Mouse (Mus musculus) CH12.LX (cell line): Measurements from ENCODE around the gene Hdac8. TPM values are rescaled to one million over a fixed set of nuclear protein-coding genes. Genes with fewer than 3 reads are reported as not detected.

ENCODE experiments used
- DNase-seq: peaks from one replicate; pipeline ENCODE4 v3.0.0-alpha.2; 2013; ENCODE audit errors: extremely low read depth
- H3K27ac ChIP-seq: 2 replicates; pipeline ENCODE4 v1.5.1; 2012; ENCODE audit warnings: low read depth, mild to moderate bottlenecking, control low read depth, moderate library complexity; ENCODE audit not compliant: insufficient read depth
- H3K27me3 ChIP-seq: replicated peaks from 2 replicates; pipeline ENCODE3; 2012; ENCODE audit warnings: inconsistent platforms
- H3K36me3 ChIP-seq, 2 experiments: replicated peaks in 1 of 2; 2 replicates each; pipeline versions ENCODE3 to v1.6.1; 2012; ENCODE audit warnings: inconsistent platforms in 1 of 2, low read length in 1 of 2, mild to moderate bottlenecking in 1 of 2, mixed read lengths in 1 of 2, moderate library complexity in 1 of 2; ENCODE audit not compliant: control insufficient read depth in 1 of 2, insufficient read depth in 1 of 2
- H3K4me1 ChIP-seq, 2 experiments: 2 replicates each; pipeline ENCODE4 v1.6.1; 2012; ENCODE audit warnings: inconsistent platforms in 1 of 2, moderate library complexity in 1 of 2; ENCODE audit not compliant: insufficient read depth in 2 of 2, control insufficient read depth in 1 of 2
- H3K4me2 ChIP-seq: 2 replicates; pipeline ENCODE4 v1.6.1; 2012; ENCODE audit warnings: low read depth, mild to moderate bottlenecking, control low read depth; ENCODE audit not compliant: poor library complexity, insufficient read depth, severe bottlenecking
- H3K4me3 ChIP-seq, 3 experiments: fragments of 150-350 bp in 1 of 3; sonication (generic) in 1 of 3; replicated peaks in 1 of 3; 2 replicates each; pipeline versions ENCODE3 to v1.5.1; 2011 to 2012; ENCODE audit warnings: low read depth in 2 of 3, low read length in 2 of 3, mild to moderate bottlenecking in 2 of 3, moderate library complexity in 2 of 3, control low read depth in 1 of 3, improper control_type of control experiment in 1 of 3, inconsistent platforms in 1 of 3, mixed read lengths in 1 of 3; ENCODE audit not compliant: poor library complexity in 1 of 3
- H3K79me2 ChIP-seq: replicated peaks from 2 replicates; pipeline ENCODE4 v1.6.1; 2012; ENCODE audit warnings: mild to moderate bottlenecking, moderate library complexity; ENCODE audit not compliant: control insufficient read depth, poor library complexity, insufficient read depth, severe bottlenecking; ENCODE audit errors: extremely low read depth
- H3K9ac ChIP-seq: 2 replicates; pipeline ENCODE4 v1.6.1; 2012; ENCODE audit warnings: low read depth, mild to moderate bottlenecking, control low read depth, moderate library complexity; ENCODE audit not compliant: insufficient read depth
- H3K9me3 ChIP-seq: replicated peaks from 2 replicates; pipeline ENCODE3; 2012; ENCODE audit warnings: low read length, inconsistent platforms, mixed read lengths
- CHD1 ChIP-seq: IDR thresholded peaks from 2 replicates; pipeline ENCODE4 v1.6.1; 2012; ENCODE audit warnings: low read depth, low read length, improper control_type of control experiment, inconsistent platforms
- CHD2 ChIP-seq: IDR thresholded peaks from 2 replicates; pipeline ENCODE4 v1.6.1; 2011; ENCODE audit warnings: low read length, improper control_type of control experiment
- CTCF ChIP-seq, 2 experiments: IDR thresholded peaks in 1 of 2; conservative IDR thresholded peaks in 1 of 2; 2 replicates each; pipeline ENCODE4 v1.5.1; 2011 to 2012; ENCODE audit warnings: low read depth in 2 of 2, low read length in 2 of 2, improper control_type of control experiment in 1 of 2, inconsistent platforms in 1 of 2, mild to moderate bottlenecking in 1 of 2, moderate library complexity in 1 of 2
- E2F4 ChIP-seq: IDR thresholded peaks from 2 replicates; pipeline ENCODE4 v1.6.1; 2011; ENCODE audit warnings: low read depth, low read length, improper control_type of control experiment; ENCODE audit not compliant: insufficient replicate concordance
- ELF1 ChIP-seq: IDR thresholded peaks from 2 replicates; pipeline ENCODE4 v1.6.1; 2014; ENCODE audit warnings: low read depth, mild to moderate bottlenecking, inconsistent platforms, low read length, improper control_type of control experiment
- GABPA ChIP-seq: IDR thresholded peaks from 2 replicates; pipeline ENCODE4 v1.6.1; 2012; ENCODE audit warnings: low read depth, low read length, improper control_type of control experiment, inconsistent platforms; ENCODE audit not compliant: insufficient replicate concordance
- HCFC1 ChIP-seq: IDR thresholded peaks from 2 replicates; pipeline ENCODE4 v1.6.1; 2012; ENCODE audit warnings: low read depth, mild to moderate bottlenecking, inconsistent platforms, low read length, improper control_type of control experiment
- KAT2A ChIP-seq: IDR thresholded peaks from 2 replicates; pipeline ENCODE4 v1.6.1; 2012; ENCODE audit warnings: low read length, improper control_type of control experiment, inconsistent platforms; ENCODE audit not compliant: insufficient replicate concordance
- MEF2A ChIP-seq: IDR thresholded peaks from 2 replicates; pipeline ENCODE4 v1.6.1; 2014; ENCODE audit warnings: low read depth, mild to moderate bottlenecking, inconsistent platforms, low read length, improper control_type of control experiment, borderline replicate concordance
- MXI1 ChIP-seq: IDR thresholded peaks from 2 replicates; pipeline ENCODE4 v1.6.1; 2011; ENCODE audit warnings: mild to moderate bottlenecking, low read depth, low read length, improper control_type of control experiment
- MYC ChIP-seq: IDR thresholded peaks from 2 replicates; pipeline ENCODE4 v1.6.1; 2011; ENCODE audit warnings: low read depth, mild to moderate bottlenecking, improper control_type of control experiment, low read length
- NELFE ChIP-seq: IDR thresholded peaks from 2 replicates; pipeline ENCODE4 v1.6.1; 2011; ENCODE audit warnings: low read depth, low read length, improper control_type of control experiment
- POLR2A ChIP-seq: IDR thresholded peaks from 2 replicates; pipeline ENCODE4 v1.6.1; 2011; ENCODE audit warnings: low read depth, mild to moderate bottlenecking, improper control_type of control experiment, low read length
- POLR2AphosphoS2 ChIP-seq: IDR thresholded peaks from 2 replicates; pipeline ENCODE4 v1.6.1; 2011; ENCODE audit warnings: low read depth, low read length, improper control_type of control experiment
- RCOR1 ChIP-seq: conservative IDR thresholded peaks from 2 replicates; pipeline ENCODE4 v1.6.1; 2012; ENCODE audit warnings: low read depth, mild to moderate bottlenecking, inconsistent platforms, low read length, improper control_type of control experiment
- SIN3A ChIP-seq: IDR thresholded peaks from 2 replicates; pipeline ENCODE4 v1.6.1; 2012; ENCODE audit warnings: low read length, improper control_type of control experiment, inconsistent platforms
- TBP ChIP-seq: conservative IDR thresholded peaks from 2 replicates; pipeline ENCODE4 v1.6.1; 2011; ENCODE audit warnings: low read depth, low read length, improper control_type of control experiment
- TCF12 ChIP-seq: IDR thresholded peaks from 2 replicates; pipeline ENCODE4 v1.6.1; 2014; ENCODE audit warnings: low read depth, mild to moderate bottlenecking, inconsistent platforms, low read length, improper control_type of control experiment
- USF2 ChIP-seq: conservative IDR thresholded peaks from 2 replicates; pipeline ENCODE4 v1.6.1; 2011; ENCODE audit warnings: low read depth, low read length, improper control_type of control experiment
- ZC3H11A ChIP-seq: IDR thresholded peaks from 2 replicates; pipeline ENCODE4 v1.6.1; 2012; ENCODE audit warnings: low read depth, mild to moderate bottlenecking, inconsistent platforms, low read length, improper control_type of control experiment
- dilution Hi-C: fragments of 300-500 bp; cut with MboI; formaldehyde crosslinking; loops from 2 replicates; pipeline ENCODE4 v1.14.3; 2020; ENCODE audit warnings: low sequenced_read_pairs; ENCODE audit not compliant: extremely low pct_unique_long_range_greater_than_20kb, extremely low pct_ligation_motif_present
- in situ Hi-C: fragments of 300-500 bp; cut with MboI; formaldehyde crosslinking; loops from 3 replicates; pipeline ENCODE4 v1.14.3; 2019; ENCODE audit warnings: low sequenced_read_pairs, low pct_ligation_motif_present, low pct_unique_long_range_greater_than_20kb, mixed read lengths
- polyA plus RNA-seq: library from polyadenylated mRNA; unstranded; fragments of >175 nt; gene quantifications from 2 replicates; pipeline ENCODE4 v1.2.1, GENCODE M21; 2012; ENCODE audit warnings: low read depth; ENCODE audit not compliant: insufficient read length
- total RNA-seq, 2 experiments: library from RNA; depleted of rRNA; stranded (reverse); fragments of 300-350 nt in 1 of 2; fragments of >200 nt in 1 of 2; gene quantifications; 2 replicates each; pipeline ENCODE4 v1.2.3; 2012 to 2014

Hdac8 gene
- total RNA-seq (2012; rRNA removed) (12.9 and 13.0 TPM in 2 replicates), total RNA-seq (2014; rRNA removed) (11.2 and 12.1 TPM in 2 replicates), polyA plus RNA-seq (13.9 and 15.4 TPM in 2 replicates)

DNA sequence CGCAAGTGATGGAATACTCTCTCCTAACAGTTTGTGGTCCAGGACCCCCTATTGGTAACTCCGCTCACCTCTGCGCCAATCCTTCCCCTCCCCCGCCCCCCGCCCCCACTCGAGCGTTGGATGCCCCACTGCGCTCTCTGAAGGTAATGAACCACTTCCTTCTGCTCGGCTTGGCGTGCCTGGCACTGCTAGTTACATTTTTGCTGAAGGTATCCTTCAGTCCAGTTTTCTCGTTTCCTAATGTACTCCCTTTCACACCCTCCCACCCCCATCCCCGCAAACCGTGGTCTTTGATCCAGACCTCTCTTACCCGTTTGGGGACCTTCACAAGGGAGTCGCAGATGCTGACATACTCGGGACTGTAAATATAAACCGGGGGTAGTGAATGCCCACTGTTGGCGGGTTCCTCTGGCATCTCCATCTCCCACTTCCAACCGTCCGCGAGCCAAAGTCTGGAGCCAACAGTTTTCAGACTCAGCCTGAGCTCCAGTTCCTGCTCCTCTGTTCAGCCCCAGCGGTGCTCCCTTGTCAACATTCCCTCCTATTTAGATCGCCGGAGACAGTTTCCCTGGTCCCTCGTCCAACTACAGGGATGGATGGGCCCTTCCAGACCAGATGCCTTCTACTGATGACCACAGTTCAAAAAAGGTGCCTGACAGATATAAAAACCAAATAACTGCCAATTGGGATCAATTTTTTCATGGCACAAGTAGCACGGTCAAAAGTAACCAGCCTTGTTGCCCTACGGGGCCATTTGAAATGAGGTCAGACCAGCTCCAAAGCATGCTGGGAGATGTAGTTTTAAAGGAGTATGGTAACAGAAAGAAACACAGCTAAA is at the start of gene Hdac8:
Gene Hdac8, minus strand, starts transcription at position 716 of the 838 bp plus-strand sequence.
- Histone ChIP-seq H3K79me2 (0 out of 2 replicates have a peak, but pooled peaks cover 3% of the 10 kb centered on the region), H3K9me3 (no peaks in the 10 kb centered on the region), H3K9ac (peak within 1 kb of the TSS; percentile 96), H3K27ac (no peak within 1 kb of the TSS; the same call in 1 of the 2 replicates), H3K4me3 (peak within 1 kb of the TSS; percentile 46 to 86 (median 64)), H3K36me3 (peaks cover 0 to 3% of the 10 kb centered on the region in 2 experiments), H3K4me2 (peak within 1 kb of the TSS; percentile 78), H3K4me1 (no peaks in the 10 kb centered on the region), H3K27me3 (no peaks in the 10 kb centered on the region)
- in situ Hi-C loops (no loop called here), dilution Hi-C loops (no loop called here)
- peak; percentile 30; the same call in 1 of the 2 replicates for TF ChIP-seq ELF1
- peak; percentile 56 for TF ChIP-seq MXI1
- TF ChIP-seq KAT2A: peak; percentile 89; the same call in 1 of the 2 replicates
- TF ChIP-seq RCOR1: no peak
- TF ChIP-seq NELFE: no peak
- 0 out of 2 replicates have a peak, but pooled peaks have one; percentile 43 for TF ChIP-seq TBP
- TF ChIP-seq SIN3A: 0 out of 2 replicates have a peak, but pooled peaks have one; percentile 41
- TF ChIP-seq GABPA: peak; percentile 33; the same call in 1 of the 2 replicates
- peak; percentile 74 for TF ChIP-seq CHD2
- peak; percentile 97 for TF ChIP-seq HCFC1
- no peak for TF ChIP-seq CTCF (conservative IDR thresholded peaks at IDR 0.05 in 1 of 2, IDR thresholded peaks at IDR 0.05 in 1 of 2; ENCODE audit: low read depth in 2 of 2, low read length in 2 of 2)
- no peak for TF ChIP-seq E2F4
- TF ChIP-seq USF2: no peak
- peak; percentile 46; the same call in 1 of the 2 replicates for TF ChIP-seq POLR2A
- TF ChIP-seq MEF2A: no peak
- peak; percentile 41; the same call in 1 of the 2 replicates for TF ChIP-seq TCF12
- TF ChIP-seq CHD1: no peak
- peak; percentile 49 for DNase-seq

DNA sequence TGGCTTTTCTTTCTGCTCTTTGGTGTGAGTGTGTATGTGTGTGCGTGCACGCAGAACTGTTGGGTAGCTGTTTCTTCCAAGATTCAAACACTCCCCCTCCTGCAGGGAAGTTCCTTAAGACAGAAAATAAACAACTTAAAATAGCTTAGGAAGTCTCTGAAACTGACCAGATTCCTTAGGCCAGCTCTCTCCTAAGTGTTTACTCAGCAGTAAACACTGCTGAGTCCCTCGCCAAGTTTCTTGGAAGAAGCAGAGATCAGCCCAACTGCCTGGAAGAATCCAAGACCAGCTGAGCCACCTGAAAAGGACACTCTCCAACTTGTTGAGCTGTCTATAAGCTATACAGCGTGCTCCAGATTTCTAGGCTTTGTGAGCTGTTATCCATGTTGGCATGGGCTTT is 4.0 kb upstream of the Hdac8 start:
- H3K4me3 ChIP-seq: no peak overlapping the region
- H3K27me3 ChIP-seq: no peaks in the 10 kb centered on the region
- DNase-seq: no peak
- H3K4me1 ChIP-seq: no peaks in the 10 kb centered on the region
- H3K9ac ChIP-seq: no peak overlapping the region
- no peak for TF ChIP-seq HCFC1
- no peak for TF ChIP-seq MYC
- TF ChIP-seq SIN3A: no peak
- no peak for TF ChIP-seq TBP
- TF ChIP-seq POLR2AphosphoS2: no peak
- no peak for TF ChIP-seq ZC3H11A
- TF ChIP-seq CTCF (conservative IDR thresholded peaks at IDR 0.05 in 1 of 2, IDR thresholded peaks at IDR 0.05 in 1 of 2; ENCODE audit: low read depth in 2 of 2, low read length in 2 of 2): no peak
- TF ChIP-seq MXI1: no peak
- TF ChIP-seq ELF1: no peak
- H3K79me2 ChIP-seq: 0 out of 2 replicates have a peak, but pooled peaks cover under 1% of the 10 kb centered on the region
- no peaks in the 10 kb centered on the region for H3K36me3 ChIP-seq
- H3K4me2 ChIP-seq: no peak overlapping the region
- dilution Hi-C loops (no loop called here), in situ Hi-C loops (no loop called here)
- H3K9me3 ChIP-seq: no peaks in the 10 kb centered on the region
- H3K27ac ChIP-seq: no peak overlapping the region
